Mouse (Mus musculus): ENCODE measurements at regions not wholly inside any gene's neighbourhood (a gene's known extent, or its start where the extent isn't known, plus 50 kb on each side); places are given as distances from the start of the nearest gene placed in this dataset.

- TF ChIP-seq ZKSCAN1 (IDR thresholded peaks at IDR 0.05; ENCODE audit: borderline replicate concordance, low read depth, low read length) (no peak), CTCF (conservative IDR thresholded peaks at IDR 0.05 in 1 of 2, IDR thresholded peaks at IDR 0.05 in 1 of 2; ENCODE audit: low read depth in 2 of 2, low read length in 2 of 2) (no peak), ZNF384 (IDR thresholded peaks at IDR 0.05; ENCODE audit: low read depth, low read length) (no peak), RCOR1 (conservative IDR thresholded peaks at IDR 0.05; ENCODE audit: low read depth, low read length) (no peak), POLR2A (IDR thresholded peaks at IDR 0.05; ENCODE audit: low read depth, low read length) (no peak), RAD21 (IDR thresholded peaks at IDR 0.05; ENCODE audit: low read depth, low read length) (no peak), MAX (IDR thresholded peaks at IDR 0.05; ENCODE audit: low read length) (no peak)
These were observed 50.8 kb upstream of the Gm26897 start for GRCm38 (mm10) chr5:111682899-111683298.

Data from CH12.LX (cell line).